Comparison of ENCODE assay signal across 7 mouse cellular contexts in genomic region chr15:98628589-98629254, GRCm38 (mm10). TPM values are rescaled to one million over a fixed set of nuclear protein-coding genes. Genes with fewer than 3 reads are reported as not detected.
DNase-seq lines count a peak whose midpoint lies in the region; ATAC-seq and TF ChIP-seq lines count a peak whose summit lies in the region.

No protein-coding gene starts in this region.

- no peak overlapping the region; the same call in 1 of the 2 replicates for H3K9ac ChIP-seq in limb, embryonic 12.5 days (replicated peaks)

- 9% methylated on average over 20 of the region's 20 CpGs for WGBS in lung, adult 2 months
- WGBS in forebrain, embryonic 10.5 days: 8% methylated on average over 20 of the region's 20 CpGs
- 9% methylated on average over 20 of the region's 20 CpGs for WGBS in limb, embryonic 12.5 days

- H3K9me3 ChIP-seq in forebrain, embryonic 10.5 days: no peaks in the 10 kb centered on the region
- H3K9me3 ChIP-seq in limb, embryonic 12.5 days: no peaks in the 10 kb centered on the region

- peak overlapping the region; percentile 49 for H3K4me2 ChIP-seq in limb, embryonic 12.5 days

- DNase-seq in lung, adult 2 months: no peak
- DNase-seq in lung, adult 18-20 months: no peak
- DNase-seq in forebrain, embryonic 10.5 days (ENCODE audit: extremely low spot score, low spot score): peak; percentile 50
- peak; percentile 66 for DNase-seq in retina, embryonic 14.5 days (ENCODE audit: low spot score)
- DNase-seq in urinary bladder, postnatal 36 days (ENCODE audit: low spot score in 2 of 2): no peak

- H3K27me3 ChIP-seq in forebrain, embryonic 10.5 days (ENCODE audit: poor library complexity, severe bottlenecking): peaks cover 83% of the 10 kb centered on the region
- peaks cover 52% of the 10 kb centered on the region for H3K27me3 ChIP-seq in limb, embryonic 12.5 days

- ATAC-seq in limb, embryonic 12.5 days (ENCODE audit: insufficient number of reproducible peaks, insufficient read depth, low FRiP score, low TSS enrichment, low read depth): no peak
- no peak for ATAC-seq in megakaryocyte-erythroid progenitor cell, adult 5-6 weeks (replicated peaks; ENCODE audit: low FRiP score, low TSS enrichment, poor library complexity, severe bottlenecking)

- peaks cover 3% of the 10 kb centered on the region; the same call in 1 of the 2 replicates for H3K4me1 ChIP-seq in lung, adult 2 months (ENCODE audit: control insufficient read depth, insufficient read depth, low read length)
- peaks cover 66% of the 10 kb centered on the region for H3K4me1 ChIP-seq in forebrain, embryonic 10.5 days
- peaks cover 52% of the 10 kb centered on the region for H3K4me1 ChIP-seq in limb, embryonic 12.5 days (replicated peaks)

- no peak overlapping the region for H3K4me3 ChIP-seq in lung, adult 2 months (replicated peaks; ENCODE audit: extremely low read depth, low read depth, low read length)
- peak overlapping the region; percentile 33 for H3K4me3 ChIP-seq in forebrain, embryonic 10.5 days
- peak overlapping the region; percentile 13 for H3K4me3 ChIP-seq in limb, embryonic 12.5 days (replicated peaks)

- TF ChIP-seq POLR2A in lung, adult 2 months (IDR thresholded peaks at IDR 0.05; ENCODE audit: borderline replicate concordance, extremely low read depth, low read depth, low read length): peak; percentile 13; the same call in 1 of the 2 replicates

- no peak for TF ChIP-seq CTCF in lung, adult 2 months (IDR thresholded peaks at IDR 0.05; ENCODE audit: insufficient read depth, low read length)

- H3K27ac ChIP-seq in forebrain, embryonic 10.5 days: peak overlapping the region; percentile 74
- H3K27ac ChIP-seq in limb, embryonic 12.5 days: peak overlapping the region; percentile 20; the same call in 1 of the 2 replicates

- no peaks in the 10 kb centered on the region for H3K36me3 ChIP-seq in forebrain, embryonic 10.5 days (replicated peaks)
- H3K36me3 ChIP-seq in limb, embryonic 12.5 days: no peaks in the 10 kb centered on the region

RNA-seq across cellular contexts. Expression of gene Cacnb3, which starts 1.9 kb away (rescaled TPM):
- polyA plus RNA-seq in lung, adult 2 months (2012; rRNA removed): 34.1 and 37.1 TPM in 2 replicates
- 19.9 and 21.7 TPM in 2 replicates for polyA plus RNA-seq in forebrain, embryonic 10.5 days (2016; fragmentation: Nextera tagmentation; extraction: Ambion mirVana)
- 43.1 and 44.3 TPM in 2 replicates for polyA plus RNA-seq in limb, embryonic 12.5 days (2016; fragmentation: Nextera tagmentation; extraction: Ambion mirVana)
- not detected in 2 replicates for total RNA-seq in megakaryocyte-erythroid progenitor cell, adult 5-6 weeks (2014; fragmentation: Nextera tagmentation)
- not detected in 2 replicates for total RNA-seq in megakaryocyte-erythroid progenitor cell, adult 5-6 weeks (2017)

RNA-seq across cellular contexts. Expression of gene Adcy6, which starts 18.8 kb away (rescaled TPM):
- polyA plus RNA-seq in lung, adult 2 months (2012; rRNA removed): 52.3 and 62.8 TPM in 2 replicates
- 9.4 and 11.9 TPM in 2 replicates for polyA plus RNA-seq in forebrain, embryonic 10.5 days (2016; fragmentation: Nextera tagmentation; extraction: Ambion mirVana)
- 22.1 and 25.7 TPM in 2 replicates for polyA plus RNA-seq in limb, embryonic 12.5 days (2016; fragmentation: Nextera tagmentation; extraction: Ambion mirVana)
- total RNA-seq in megakaryocyte-erythroid progenitor cell, adult 5-6 weeks (2014; fragmentation: Nextera tagmentation): 55.8 and 57.2 TPM in 2 replicates
- 28.8 and 45.9 TPM in 2 replicates for total RNA-seq in megakaryocyte-erythroid progenitor cell, adult 5-6 weeks (2017)

RNA-seq across cellular contexts. Expression of gene Ddx23, which starts 34.0 kb away (rescaled TPM):
- polyA plus RNA-seq in lung, adult 2 months (2012; rRNA removed): 28.4 and 38.9 TPM in 2 replicates
- polyA plus RNA-seq in forebrain, embryonic 10.5 days (2016; fragmentation: Nextera tagmentation; extraction: Ambion mirVana): 27.3 and 28.5 TPM in 2 replicates
- polyA plus RNA-seq in limb, embryonic 12.5 days (2016; fragmentation: Nextera tagmentation; extraction: Ambion mirVana): 24.5 and 31.5 TPM in 2 replicates
- total RNA-seq in megakaryocyte-erythroid progenitor cell, adult 5-6 weeks (2014; fragmentation: Nextera tagmentation): 79.8 and 96.4 TPM in 2 replicates
- 152 and 181 TPM in 2 replicates for total RNA-seq in megakaryocyte-erythroid progenitor cell, adult 5-6 weeks (2017)

RNA-seq across cellular contexts. Expression of gene Rnd1, which starts 48.5 kb away (rescaled TPM):
- polyA plus RNA-seq in lung, adult 2 months (2012; rRNA removed): 19.6 and 23.6 TPM in 2 replicates
- polyA plus RNA-seq in forebrain, embryonic 10.5 days (2016; fragmentation: Nextera tagmentation; extraction: Ambion mirVana): 1.8 and 2.2 TPM in 2 replicates
- 0.24 and 0.54 TPM in 2 replicates for polyA plus RNA-seq in limb, embryonic 12.5 days (2016; fragmentation: Nextera tagmentation; extraction: Ambion mirVana)
- 0.64 TPM in 1 of 2 replicates, not detected in the other for total RNA-seq in megakaryocyte-erythroid progenitor cell, adult 5-6 weeks (2014; fragmentation: Nextera tagmentation)
- total RNA-seq in megakaryocyte-erythroid progenitor cell, adult 5-6 weeks (2017): 0.61 TPM in 1 of 2 replicates, not detected in the other

RNA-seq across cellular contexts. Expression of gene 4930415O20Rik, which starts 57.9 kb away (rescaled TPM):
- not detected in 2 replicates for polyA plus RNA-seq in lung, adult 2 months (2012; rRNA removed)
- polyA plus RNA-seq in forebrain, embryonic 10.5 days (2016; fragmentation: Nextera tagmentation; extraction: Ambion mirVana): 0.29 TPM in 1 of 2 replicates, not detected in the other
- 0.69 TPM in 1 of 2 replicates, not detected in the other for polyA plus RNA-seq in limb, embryonic 12.5 days (2016; fragmentation: Nextera tagmentation; extraction: Ambion mirVana)
- total RNA-seq in megakaryocyte-erythroid progenitor cell, adult 5-6 weeks (2014; fragmentation: Nextera tagmentation): not detected in 2 replicates
- not detected in 2 replicates for total RNA-seq in megakaryocyte-erythroid progenitor cell, adult 5-6 weeks (2017)

Comparison
In these comparisons a context has a peak if more than half of its experiments do, and no peak if none do; other contexts are left out.
1. DNase-seq: peak in forebrain, embryonic 10.5 days (single experiment) and retina, embryonic 14.5 days (single experiment); none in lung, adult 2 months (single experiment), lung, adult 18-20 months (0 of 2) and urinary bladder, postnatal 36 days (0 of 2).